Mouse (Mus musculus): ENCODE measurements around the gene Tyr. TPM values are rescaled to one million over a fixed set of nuclear protein-coding genes. Genes with fewer than 3 reads are reported as not detected.
"Not testable (repeated sequence)": the region's sequence is repeated elsewhere in the genome, so short reads cannot be mapped to it uniquely, and the experiment has no call there.

Gene Tyr
- not detected in 2 replicates for polyA plus RNA-seq (2012; rRNA removed)

DNA sequence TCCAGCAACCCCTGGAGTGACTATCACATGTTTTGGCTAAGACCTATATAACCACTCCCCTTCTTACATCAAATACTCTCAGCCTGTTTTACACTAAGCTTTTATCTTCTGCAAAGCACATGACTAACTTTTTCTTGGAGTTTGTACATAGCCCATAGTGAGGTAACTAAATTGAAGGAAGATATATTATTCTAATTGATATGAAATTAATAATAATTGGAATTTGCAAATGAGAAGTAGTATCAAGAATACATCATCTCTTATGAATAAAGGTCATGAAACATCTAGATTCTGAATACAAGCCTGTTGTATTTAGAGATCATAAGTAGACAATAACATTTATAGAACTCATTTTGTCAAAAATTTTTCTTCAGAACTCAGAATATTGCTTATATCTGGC lies at the start of gene Tyr:
Gene Tyr, minus strand, starts transcription at position 101 of the 400 bp plus-strand sequence.
- no peaks in the 10 kb centered on the region for H3K27me3 ChIP-seq (ENCODE audit: control insufficient read depth, insufficient read depth, low read length)
- H3K27ac ChIP-seq (ENCODE audit: control insufficient read depth, insufficient read depth, low read depth, low read length): no peak within 1 kb of the TSS
- H3K4me3 ChIP-seq (ENCODE audit: control insufficient read depth, low read depth, low read length): no peak within 1 kb of the TSS
- no peaks in the 10 kb centered on the region for H3K4me1 ChIP-seq (ENCODE audit: control insufficient read depth, insufficient read depth, low read length)
- no peaks in the 10 kb centered on the region for H3K36me3 ChIP-seq (ENCODE audit: control insufficient read depth, insufficient read depth, low read length)
- TF ChIP-seq POLR2A (IDR thresholded peaks at IDR 0.05; ENCODE audit: control insufficient read depth, low read depth, low read length) (no peak), CTCF (IDR thresholded peaks at IDR 0.05; ENCODE audit: control insufficient read depth, insufficient read depth, insufficient replicate concordance, low read depth, low read length) (no peak)

DNA sequence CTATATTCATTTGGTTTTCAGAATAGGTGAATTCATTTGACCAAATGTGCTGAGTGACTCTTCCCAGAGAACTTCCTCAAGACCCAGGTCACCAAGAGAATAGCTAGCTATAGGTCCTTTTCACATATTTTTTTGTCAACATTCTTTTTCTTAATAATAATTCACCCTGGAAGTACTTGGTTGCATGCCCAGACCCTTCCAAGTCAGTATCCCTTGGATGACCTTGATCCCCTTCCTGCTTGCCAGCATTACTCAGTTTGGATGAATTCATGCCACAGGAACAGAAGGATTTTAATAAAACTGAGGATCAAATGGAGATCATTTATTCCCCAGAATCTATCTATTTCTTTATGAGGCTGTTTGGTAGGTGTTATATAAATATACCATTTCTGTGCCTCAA lies 45.7 kb upstream of the Tyr start:
- Histone ChIP-seq H3K4me1 (ENCODE audit: control insufficient read depth, insufficient read depth, low read length) (no peaks in the 10 kb centered on the region), H3K4me3 (ENCODE audit: control insufficient read depth, low read depth, low read length) (no peak overlapping the region), H3K36me3 (ENCODE audit: control insufficient read depth, insufficient read depth, low read length) (no peaks in the 10 kb centered on the region), H3K27me3 (ENCODE audit: control insufficient read depth, insufficient read depth, low read length) (no peaks in the 10 kb centered on the region), H3K27ac (ENCODE audit: control insufficient read depth, insufficient read depth, low read depth, low read length) (no peak overlapping the region)
- TF ChIP-seq CTCF (IDR thresholded peaks at IDR 0.05; ENCODE audit: control insufficient read depth, insufficient read depth, insufficient replicate concordance, low read depth, low read length) (no peak), POLR2A (IDR thresholded peaks at IDR 0.05; ENCODE audit: control insufficient read depth, low read depth, low read length) (no peak)

DNA sequence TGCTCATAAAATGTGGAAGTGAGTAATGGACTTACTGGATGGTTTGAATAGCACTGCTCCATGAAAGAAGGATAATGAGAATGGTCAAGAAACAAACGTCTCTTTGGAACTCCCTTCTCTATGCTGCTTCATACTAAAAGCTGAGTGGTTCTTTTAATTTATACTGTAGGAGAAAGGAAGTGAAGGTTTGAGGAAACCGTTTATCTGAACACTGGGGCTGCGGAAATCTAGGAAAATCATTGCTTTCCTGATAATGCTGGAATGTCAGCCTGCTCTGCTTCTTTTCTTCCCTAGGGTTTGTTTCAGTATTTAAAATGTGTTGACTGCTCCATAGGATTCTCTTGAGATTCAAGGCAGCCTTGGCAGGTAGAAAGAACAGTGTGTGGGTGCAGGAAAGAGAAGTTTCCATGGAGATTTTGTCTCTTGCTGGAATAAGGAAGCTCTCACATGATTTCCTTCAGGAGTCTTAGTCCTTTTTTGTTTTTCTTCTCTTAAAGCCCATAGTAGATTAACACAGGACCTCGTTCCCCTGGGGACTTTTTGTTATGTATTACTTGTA lies 891 bp upstream of the Tyr start:
- no peaks in the 10 kb centered on the region for H3K4me1 ChIP-seq (ENCODE audit: control insufficient read depth, insufficient read depth, low read length)
- H3K36me3 ChIP-seq (ENCODE audit: control insufficient read depth, insufficient read depth, low read length): no peaks in the 10 kb centered on the region
- no peak overlapping the region for H3K4me3 ChIP-seq (ENCODE audit: control insufficient read depth, low read depth, low read length)
- no peak overlapping the region for H3K27ac ChIP-seq (ENCODE audit: control insufficient read depth, insufficient read depth, low read depth, low read length)
- TF ChIP-seq CTCF (IDR thresholded peaks at IDR 0.05; ENCODE audit: control insufficient read depth, insufficient read depth, insufficient replicate concordance, low read depth, low read length) (no peak), POLR2A (IDR thresholded peaks at IDR 0.05; ENCODE audit: control insufficient read depth, low read depth, low read length) (no peak)
- no peaks in the 10 kb centered on the region for H3K27me3 ChIP-seq (ENCODE audit: control insufficient read depth, insufficient read depth, low read length)

DNA sequence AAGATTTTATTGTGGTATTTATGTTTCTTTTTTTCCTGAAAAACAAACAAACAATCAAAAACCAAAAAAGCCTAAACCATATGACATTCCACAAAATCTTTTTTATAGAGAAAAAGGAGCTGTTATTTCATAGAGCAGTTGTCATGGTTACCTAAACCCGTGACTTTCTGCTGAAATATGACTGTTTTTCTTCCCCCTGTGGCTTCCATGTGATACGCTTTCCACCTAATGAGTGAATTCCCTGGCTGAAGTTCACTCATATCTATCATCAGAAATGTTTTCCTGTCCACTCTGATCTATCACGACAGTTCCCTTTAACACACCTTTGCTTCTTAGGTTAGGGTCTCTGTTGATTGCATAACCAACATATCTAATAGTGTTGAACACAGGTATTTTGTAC lies 5.3 kb downstream of the Tyr start:
- no peak for TF ChIP-seq CTCF (IDR thresholded peaks at IDR 0.05; ENCODE audit: control insufficient read depth, insufficient read depth, insufficient replicate concordance, low read depth, low read length)
- no peak for TF ChIP-seq POLR2A (IDR thresholded peaks at IDR 0.05; ENCODE audit: control insufficient read depth, low read depth, low read length)
- Histone ChIP-seq H3K4me1 (ENCODE audit: control insufficient read depth, insufficient read depth, low read length) (no peaks in the 10 kb centered on the region), H3K4me3 (ENCODE audit: control insufficient read depth, low read depth, low read length) (no peak overlapping the region), H3K36me3 (ENCODE audit: control insufficient read depth, insufficient read depth, low read length) (no peaks in the 10 kb centered on the region), H3K27me3 (ENCODE audit: control insufficient read depth, insufficient read depth, low read length) (no peaks in the 10 kb centered on the region), H3K27ac (ENCODE audit: control insufficient read depth, insufficient read depth, low read depth, low read length) (no peak overlapping the region)

DNA sequence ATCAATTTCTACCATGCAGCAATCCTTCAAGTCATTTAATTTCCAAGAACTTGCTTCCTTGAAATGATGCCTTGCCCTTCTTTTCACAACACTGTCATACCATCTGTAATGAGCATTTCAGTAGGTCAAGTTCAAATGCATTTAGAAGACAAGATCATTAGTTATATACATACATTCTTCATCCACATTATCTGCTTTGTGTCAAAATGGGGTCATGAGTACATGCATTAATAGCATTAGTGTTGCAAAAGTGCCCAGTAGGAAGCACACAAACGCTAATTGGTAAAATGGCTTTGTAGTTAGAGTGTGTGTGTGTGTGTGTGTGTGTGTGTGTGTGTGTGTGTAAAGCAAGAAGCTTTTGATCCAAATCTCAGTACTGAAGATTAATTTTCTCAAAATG lies 80.0 kb downstream of the Tyr start:
- TF ChIP-seq CTCF (IDR thresholded peaks at IDR 0.05; ENCODE audit: control insufficient read depth, insufficient read depth, insufficient replicate concordance, low read depth, low read length) (no peak), POLR2A (IDR thresholded peaks at IDR 0.05; ENCODE audit: control insufficient read depth, low read depth, low read length) (no peak)
- H3K36me3 ChIP-seq (ENCODE audit: control insufficient read depth, insufficient read depth, low read length): no peaks in the 10 kb centered on the region
- H3K4me1 ChIP-seq (ENCODE audit: control insufficient read depth, insufficient read depth, low read length): no peaks in the 10 kb centered on the region
- H3K4me3 ChIP-seq (ENCODE audit: control insufficient read depth, low read depth, low read length): no peak overlapping the region
- H3K27ac ChIP-seq (ENCODE audit: control insufficient read depth, insufficient read depth, low read depth, low read length): no peak overlapping the region
- no peaks in the 10 kb centered on the region for H3K27me3 ChIP-seq (ENCODE audit: control insufficient read depth, insufficient read depth, low read length)

DNA sequence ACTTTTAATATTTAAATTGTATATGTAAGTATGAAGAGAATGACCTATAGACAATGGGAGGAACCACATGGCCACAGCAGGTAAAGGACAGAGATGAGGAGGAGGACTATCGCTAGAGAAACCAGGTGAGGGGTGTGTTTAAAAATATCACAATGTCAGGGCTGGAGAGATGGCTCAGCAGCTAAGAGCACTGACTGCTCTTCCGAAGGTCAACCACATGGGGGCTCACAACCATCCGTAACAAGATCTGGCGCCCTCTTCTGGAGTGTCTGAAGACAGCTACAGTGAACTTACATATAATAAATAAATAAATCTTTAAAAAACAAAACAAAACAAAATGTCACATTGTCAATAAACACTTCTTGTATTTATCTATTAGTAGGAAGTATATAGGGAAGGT lies 81.9 kb downstream of the Tyr start:
- H3K4me1 ChIP-seq (ENCODE audit: control insufficient read depth, insufficient read depth, low read length); H3K27ac ChIP-seq (ENCODE audit: control insufficient read depth, insufficient read depth, low read depth, low read length); H3K4me3 ChIP-seq (ENCODE audit: control insufficient read depth, low read depth, low read length); H3K27me3 ChIP-seq (ENCODE audit: control insufficient read depth, insufficient read depth, low read length); H3K36me3 ChIP-seq (ENCODE audit: control insufficient read depth, insufficient read depth, low read length): not testable (repeated sequence)

DNA sequence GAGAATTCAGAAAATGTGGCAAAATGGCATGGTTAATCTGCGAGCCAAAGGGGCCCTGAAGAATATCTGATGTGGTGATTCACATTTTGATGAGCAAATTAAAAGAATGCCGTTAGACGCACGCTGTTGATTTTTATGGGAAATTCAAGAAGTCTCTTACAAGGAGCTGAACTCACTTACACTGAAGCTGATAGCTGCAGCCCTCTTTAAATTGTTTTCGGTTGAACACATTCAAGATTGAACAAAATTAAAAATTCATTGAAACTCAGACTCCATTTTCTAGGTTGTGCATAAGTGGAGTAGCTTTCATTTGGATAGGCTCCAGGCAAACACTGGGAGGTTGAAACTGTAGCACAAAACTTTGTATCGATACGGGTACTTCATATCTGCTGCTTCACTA lies 96.3 kb downstream of the Tyr start:
- Histone ChIP-seq H3K36me3 (ENCODE audit: control insufficient read depth, insufficient read depth, low read length) (no peaks in the 10 kb centered on the region), H3K27ac (ENCODE audit: control insufficient read depth, insufficient read depth, low read depth, low read length) (no peak overlapping the region), H3K27me3 (ENCODE audit: control insufficient read depth, insufficient read depth, low read length) (no peaks in the 10 kb centered on the region), H3K4me1 (ENCODE audit: control insufficient read depth, insufficient read depth, low read length) (no peaks in the 10 kb centered on the region), H3K4me3 (ENCODE audit: control insufficient read depth, low read depth, low read length) (no peak overlapping the region)
- TF ChIP-seq CTCF (IDR thresholded peaks at IDR 0.05; ENCODE audit: control insufficient read depth, insufficient read depth, insufficient replicate concordance, low read depth, low read length): no peak
- TF ChIP-seq POLR2A (IDR thresholded peaks at IDR 0.05; ENCODE audit: control insufficient read depth, low read depth, low read length): no peak

DNA sequence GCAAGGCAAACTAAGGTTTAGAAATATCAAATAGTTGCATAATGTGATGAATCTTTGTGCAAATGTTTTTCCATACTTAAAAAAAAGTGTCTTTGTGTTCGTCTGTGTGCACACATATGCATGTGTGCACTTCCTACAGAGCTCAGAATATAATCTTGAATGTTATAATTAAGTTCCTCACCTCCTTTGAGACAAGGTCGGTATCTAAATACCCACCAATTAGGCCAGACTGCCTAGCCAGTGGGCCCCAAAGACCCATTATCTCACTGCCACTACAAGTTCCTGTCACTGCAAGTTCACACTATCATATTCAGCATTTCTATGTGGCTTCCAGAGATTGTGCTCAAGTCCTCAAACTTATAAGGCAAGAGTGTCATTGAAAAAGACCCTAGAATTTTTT lies 118.4 kb downstream of the Tyr start:
- Histone ChIP-seq H3K36me3 (ENCODE audit: control insufficient read depth, insufficient read depth, low read length) (no peaks in the 10 kb centered on the region), H3K4me1 (ENCODE audit: control insufficient read depth, insufficient read depth, low read length) (no peaks in the 10 kb centered on the region), H3K4me3 (ENCODE audit: control insufficient read depth, low read depth, low read length) (no peak overlapping the region), H3K27me3 (ENCODE audit: control insufficient read depth, insufficient read depth, low read length) (no peaks in the 10 kb centered on the region), H3K27ac (ENCODE audit: control insufficient read depth, insufficient read depth, low read depth, low read length) (no peak overlapping the region)
- TF ChIP-seq CTCF (IDR thresholded peaks at IDR 0.05; ENCODE audit: control insufficient read depth, insufficient read depth, insufficient replicate concordance, low read depth, low read length): no peak
- TF ChIP-seq POLR2A (IDR thresholded peaks at IDR 0.05; ENCODE audit: control insufficient read depth, low read depth, low read length): no peak

Other genes with a start within 250 kb of the Tyr start
- 0.07 and 0.11 TPM in 2 replicates for gene Nox4, start 247.4 kb downstream of the Tyr start, polyA plus RNA-seq (2012; rRNA removed)
- gene Grm5, start 90.7 kb upstream of the Tyr start, polyA plus RNA-seq (2012; rRNA removed): 0.41 and 0.46 TPM in 2 replicates